Mouse (Mus musculus): ENCODE results near the gene Cfap77. TPM values are rescaled to one million over a fixed set of nuclear protein-coding genes. Genes with fewer than 3 reads are reported as not detected.
A peak's percentile ranks its signal among the peaks of the same experiment; 100 is the strongest.
"Not testable (repeated sequence)": the region's sequence is repeated elsewhere in the genome, so short reads cannot be mapped to it uniquely, and the experiment has no call there.

Gene Cfap77
- total RNA-seq (2014; fragmentation: Nextera tagmentation) (1.9 and 2.2 TPM in 2 replicates), total RNA-seq (2017) (0.29 and 0.55 TPM in 2 replicates), polyA plus RNA-seq (2012) (0.73 and 0.79 TPM in 2 replicates)

DNA sequence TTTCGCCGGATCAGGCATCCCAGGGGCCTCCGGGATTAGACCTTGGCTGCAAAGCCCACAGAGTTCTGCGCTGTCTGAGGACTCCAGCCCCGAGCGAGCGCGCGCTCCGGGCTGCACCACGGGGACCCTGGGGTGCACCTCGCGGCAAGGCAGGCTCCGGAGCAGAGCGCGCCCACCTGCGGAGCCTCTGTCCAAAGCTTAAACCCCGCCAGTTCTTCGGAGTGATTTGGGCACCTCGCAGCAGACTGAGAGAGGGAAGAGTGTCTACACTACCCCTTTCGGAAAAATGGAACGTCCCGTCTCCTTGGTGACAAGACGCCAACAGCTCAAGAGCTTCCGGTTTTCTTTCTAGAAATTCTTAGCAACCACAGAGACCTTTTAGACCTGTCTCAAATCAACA is at the start of gene Cfap77:
Gene Cfap77 (minus strand): TSS at position 76 of the 400 bp plus-strand sequence.
- TF ChIP-seq TAL1 (conservative IDR thresholded peaks at IDR 0.05; ENCODE audit: low read depth, low read length) (no peak), POLR2AphosphoS5 (IDR thresholded peaks at IDR 0.05; ENCODE audit: insufficient replicate concordance, low read depth, low read length) (no peak), GATA1 (IDR thresholded peaks at IDR 0.05; ENCODE audit: borderline replicate concordance, low read length) (no peak), GATA2 (IDR thresholded peaks at IDR 0.05; ENCODE audit: borderline replicate concordance, low read depth, low read length) (no peak), CTCF (IDR thresholded peaks at IDR 0.05; ENCODE audit: low read depth, low read length) (no peak)
- H3K27me3 ChIP-seq (ENCODE audit: insufficient read depth, low read length), result peaks cover 16% of the 10 kb centered on the region
- H3K4me1 ChIP-seq (ENCODE audit: insufficient read depth, low read depth, low read length), result peaks cover 19% of the 10 kb centered on the region
- peak; percentile 62 for DNase-seq (ENCODE audit: low spot score)
- H3K4me3 ChIP-seq (ENCODE audit: low read depth, low read length), result peak within 1 kb of the TSS; percentile 72
- H3K9me3 ChIP-seq (replicated peaks), result no peaks in the 10 kb centered on the region
- no peaks in the 10 kb centered on the region for H3K36me3 ChIP-seq (replicated peaks)
- no peak for ATAC-seq (ENCODE audit: extremely low read depth, insufficient number of reproducible peaks, low FRiP score, poor library complexity, severe bottlenecking)

DNA sequence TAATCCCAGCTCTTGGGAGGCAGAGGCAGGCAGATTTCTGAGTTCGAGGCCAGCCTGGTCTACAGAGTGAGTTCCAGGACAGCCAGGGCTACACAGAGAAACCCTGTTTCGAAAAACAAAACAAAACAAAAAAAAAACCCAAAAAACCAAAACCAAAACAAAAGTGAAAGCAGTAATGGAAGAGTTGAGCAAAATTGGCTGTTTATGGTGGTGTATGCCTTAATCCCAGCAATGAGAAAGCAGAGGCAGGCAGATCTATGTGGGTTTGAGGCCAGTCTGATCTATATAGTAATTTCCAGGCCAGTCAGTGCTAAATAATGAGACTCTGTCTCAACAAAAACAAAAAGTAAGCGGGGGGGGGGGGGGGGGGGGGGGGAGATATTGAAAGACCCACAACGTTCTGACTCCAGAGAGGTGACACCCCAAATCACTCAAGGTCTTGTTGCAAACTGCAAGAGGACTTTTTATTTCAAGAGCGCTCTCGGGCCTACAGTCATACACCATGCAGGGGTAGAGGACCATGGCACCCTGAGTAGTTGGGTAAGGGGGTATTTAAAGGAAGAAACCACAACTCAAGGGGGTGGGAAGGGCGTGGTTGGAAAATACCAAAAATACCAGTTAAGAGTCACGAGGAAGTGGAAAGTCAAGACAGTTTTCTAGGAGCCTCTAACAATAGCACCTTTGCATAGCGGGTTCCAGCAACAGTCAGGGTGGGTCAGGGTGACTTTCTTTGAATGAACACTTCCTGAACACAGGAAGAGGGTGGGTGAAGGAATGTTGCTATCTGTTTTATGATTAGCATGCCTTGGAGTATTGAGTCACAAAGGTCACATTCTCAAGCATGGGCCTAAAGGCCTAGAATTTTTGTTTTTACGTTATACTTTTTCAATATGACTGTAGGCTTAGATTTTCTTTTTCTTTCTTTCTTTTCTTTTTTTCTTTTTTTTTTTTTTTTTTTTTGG is 47.8 kb upstream of the Cfap77 start:
- not testable (repeated sequence) for H3K4me1 ChIP-seq (ENCODE audit: insufficient read depth, low read depth, low read length); H3K9me3 ChIP-seq (replicated peaks); ATAC-seq (ENCODE audit: extremely low read depth, insufficient number of reproducible peaks, low FRiP score, poor library complexity, severe bottlenecking); H3K36me3 ChIP-seq (replicated peaks); H3K4me3 ChIP-seq (ENCODE audit: low read depth, low read length); DNase-seq (ENCODE audit: low spot score)
- H3K27me3 ChIP-seq (ENCODE audit: insufficient read depth, low read length), result peaks cover 14% of the 10 kb centered on the region

DNA sequence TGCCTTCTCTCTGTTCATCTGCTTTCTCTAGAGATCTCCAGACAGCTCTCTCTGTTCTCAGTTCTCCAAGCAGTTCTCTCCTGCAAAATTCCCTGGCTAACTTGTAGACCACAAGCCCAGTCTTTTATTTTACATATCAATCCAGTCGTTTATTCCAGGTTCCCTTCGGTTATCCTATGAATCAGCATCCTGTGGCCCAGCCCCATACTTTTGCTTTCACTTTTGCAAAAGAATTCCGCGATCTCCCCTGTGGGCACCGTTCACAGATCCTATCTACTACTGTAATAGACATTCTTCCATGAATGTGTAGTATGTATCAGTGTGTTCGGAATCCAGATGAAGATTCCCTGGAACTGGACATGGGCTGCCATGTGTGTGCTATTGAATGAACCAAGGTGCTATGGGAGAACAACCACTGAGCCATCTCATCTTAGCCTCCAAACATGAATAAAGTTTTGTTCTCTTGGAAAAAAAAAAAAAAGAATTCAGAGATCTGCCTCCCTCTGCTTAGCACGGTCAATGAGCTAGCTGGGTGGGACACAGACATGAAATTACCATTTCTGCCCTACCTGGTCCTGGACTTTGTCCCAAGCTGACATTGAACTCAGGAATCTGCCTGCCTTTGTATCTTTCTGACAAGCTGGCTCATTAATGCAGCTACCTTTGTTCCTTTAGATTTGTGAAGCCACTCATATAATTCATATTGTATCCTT is 46.1 kb upstream of the Cfap77 start:
- Histone ChIP-seq H3K4me1 (ENCODE audit: insufficient read depth, low read depth, low read length) (peaks cover 3% of the 10 kb centered on the region), H3K4me3 (ENCODE audit: low read depth, low read length) (no peak overlapping the region), H3K27me3 (ENCODE audit: insufficient read depth, low read length) (peaks cover 7% of the 10 kb centered on the region), H3K9me3 (replicated peaks) (no peaks in the 10 kb centered on the region), H3K36me3 (replicated peaks) (no peaks in the 10 kb centered on the region)
- TF ChIP-seq TAL1 (conservative IDR thresholded peaks at IDR 0.05; ENCODE audit: low read depth, low read length) (no peak), POLR2AphosphoS5 (IDR thresholded peaks at IDR 0.05; ENCODE audit: insufficient replicate concordance, low read depth, low read length) (no peak), CTCF (IDR thresholded peaks at IDR 0.05; ENCODE audit: low read depth, low read length) (no peak), GATA1 (IDR thresholded peaks at IDR 0.05; ENCODE audit: borderline replicate concordance, low read length) (no peak), GATA2 (IDR thresholded peaks at IDR 0.05; ENCODE audit: borderline replicate concordance, low read depth, low read length) (no peak)
- ATAC-seq (ENCODE audit: extremely low read depth, insufficient number of reproducible peaks, low FRiP score, poor library complexity, severe bottlenecking) (no peak), DNase-seq (ENCODE audit: low spot score) (no peak)

- ATAC-seq (ENCODE audit: extremely low read depth, insufficient number of reproducible peaks, low FRiP score, poor library complexity, severe bottlenecking), result no peak
- TF ChIP-seq GATA1 (IDR thresholded peaks at IDR 0.05; ENCODE audit: borderline replicate concordance, low read length) (no peak), CTCF (IDR thresholded peaks at IDR 0.05; ENCODE audit: low read depth, low read length) (no peak), POLR2AphosphoS5 (IDR thresholded peaks at IDR 0.05; ENCODE audit: insufficient replicate concordance, low read depth, low read length) (no peak)
- DNase-seq (ENCODE audit: low spot score), result no peak
These were observed 44.8 kb upstream of the Cfap77 start for GRCm38 (mm10) chr2:29099646-29100045.

DNA sequence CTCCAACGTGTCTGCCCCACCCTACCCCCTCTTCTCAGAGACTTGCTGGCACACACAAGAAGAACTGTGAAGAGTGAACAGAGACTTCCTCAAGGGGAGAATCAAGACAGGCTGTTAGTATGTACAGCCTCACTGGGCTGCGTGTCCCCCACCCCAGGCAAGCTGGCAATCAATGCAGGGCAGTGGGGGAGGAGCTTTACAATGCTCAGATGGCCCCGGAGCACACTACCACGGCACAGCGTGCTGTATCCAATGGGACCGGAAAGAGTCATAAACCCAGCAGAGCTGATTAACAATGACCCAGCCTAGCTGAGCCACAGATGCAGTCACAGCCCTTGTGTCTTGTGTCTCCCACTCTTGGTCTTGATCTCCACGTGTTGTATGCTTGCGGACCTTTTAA is 43.9 kb upstream of the Cfap77 start:
- peaks cover 3% of the 10 kb centered on the region; the same call in 1 of the 2 replicates for H3K27me3 ChIP-seq (ENCODE audit: insufficient read depth, low read length)
- TF ChIP-seq GATA1 (IDR thresholded peaks at IDR 0.05; ENCODE audit: borderline replicate concordance, low read length), result no peak
- no peak for TF ChIP-seq CTCF (IDR thresholded peaks at IDR 0.05; ENCODE audit: low read depth, low read length)
- no peak for TF ChIP-seq POLR2AphosphoS5 (IDR thresholded peaks at IDR 0.05; ENCODE audit: insufficient replicate concordance, low read depth, low read length)
- TF ChIP-seq TAL1 (conservative IDR thresholded peaks at IDR 0.05; ENCODE audit: low read depth, low read length), result no peak
- TF ChIP-seq GATA2 (IDR thresholded peaks at IDR 0.05; ENCODE audit: borderline replicate concordance, low read depth, low read length), result no peak
- DNase-seq (ENCODE audit: low spot score) (no peak), ATAC-seq (ENCODE audit: extremely low read depth, insufficient number of reproducible peaks, low FRiP score, poor library complexity, severe bottlenecking) (no peak)
- no peaks in the 10 kb centered on the region for H3K9me3 ChIP-seq (replicated peaks)
- H3K36me3 ChIP-seq (replicated peaks), result no peaks in the 10 kb centered on the region
- H3K4me3 ChIP-seq (ENCODE audit: low read depth, low read length), result no peak overlapping the region
- H3K4me1 ChIP-seq (ENCODE audit: insufficient read depth, low read depth, low read length), result peaks cover 3% of the 10 kb centered on the region

More at GRCm38 (mm10) chr2:29099646-29100045, 44.8 kb upstream of the Cfap77 start:
- Histone ChIP-seq H3K4me1 (ENCODE audit: insufficient read depth, low read depth, low read length) (peaks cover 3% of the 10 kb centered on the region), H3K27me3 (ENCODE audit: insufficient read depth, low read length) (peaks cover 6% of the 10 kb centered on the region; the same call in 1 of the 2 replicates), H3K9me3 (replicated peaks) (no peaks in the 10 kb centered on the region), H3K4me3 (ENCODE audit: low read depth, low read length) (no peak overlapping the region), H3K36me3 (replicated peaks) (no peaks in the 10 kb centered on the region)

GRCm38 (mm10) chr2:29097955-29098354 is 43.1 kb upstream of the Cfap77 start:
- H3K27me3 ChIP-seq (ENCODE audit: insufficient read depth, low read length); DNase-seq (ENCODE audit: low spot score); ATAC-seq (ENCODE audit: extremely low read depth, insufficient number of reproducible peaks, low FRiP score, poor library complexity, severe bottlenecking); H3K9me3 ChIP-seq (replicated peaks); H3K4me1 ChIP-seq (ENCODE audit: insufficient read depth, low read depth, low read length); H3K36me3 ChIP-seq (replicated peaks); H3K4me3 ChIP-seq (ENCODE audit: low read depth, low read length): not testable (repeated sequence)
